Mouse (Mus musculus) heart, postnatal 10 days (tissue): ENCODE results near the gene Phtf2. TPM values are rescaled to one million over a fixed set of nuclear protein-coding genes. Genes with fewer than 3 reads are reported as not detected.
"Not testable (repeated sequence)": the region's sequence is repeated elsewhere in the genome, so short reads cannot be mapped to it uniquely, and the experiment has no call there.

Source experiments
- DNase-seq, 2 experiments: peaks; one replicate each; pipeline ENCODE4 v3.0.0; 2021
- intact Hi-C: fragments of 180-260 bp; cut with DNase I; formaldehyde crosslinking; loops from one replicate; pipeline ENCODE4 v1.15.1; 2025
- total RNA-seq, 2 experiments: library from RNA; stranded (reverse); gene quantifications; 2 replicates each; pipeline ENCODE4 v1.2.3; 2021

Phtf2 gene
- total RNA-seq, 2 experiments from 2014 or later: 75.6 to 82.3 TPM

- intact Hi-C loops, DNase-seq: not testable (repeated sequence)
Measured at GRCm38 (mm10) chr5:20710845-20711244, 171.1 kb downstream of the Phtf2 start.

Other genes starting within 250 kb of the Phtf2 start
- 10 to 100 TPM; 22.8 to 23.1 TPM for gene Tmem60, start 67 bp upstream of the Phtf2 start, total RNA-seq
- gene Rsbn1l, start 74.3 kb upstream of the Phtf2 start, total RNA-seq: 10 to 100 TPM; 17.0 to 20.1 TPM
- 10 to 100 TPM; 44.3 to 50.4 TPM for gene Ptpn12, start 173.8 kb upstream of the Phtf2 start, total RNA-seq